Mouse (Mus musculus): ENCODE data around the gene Bmp4. TPM values are rescaled to one million over a fixed set of nuclear protein-coding genes. Genes with fewer than 3 reads are reported as not detected.

Gene Bmp4
- total and polyA plus RNA-seq, 2 experiments from 2014 or later: 6.3 to 17.9 TPM

DNA sequence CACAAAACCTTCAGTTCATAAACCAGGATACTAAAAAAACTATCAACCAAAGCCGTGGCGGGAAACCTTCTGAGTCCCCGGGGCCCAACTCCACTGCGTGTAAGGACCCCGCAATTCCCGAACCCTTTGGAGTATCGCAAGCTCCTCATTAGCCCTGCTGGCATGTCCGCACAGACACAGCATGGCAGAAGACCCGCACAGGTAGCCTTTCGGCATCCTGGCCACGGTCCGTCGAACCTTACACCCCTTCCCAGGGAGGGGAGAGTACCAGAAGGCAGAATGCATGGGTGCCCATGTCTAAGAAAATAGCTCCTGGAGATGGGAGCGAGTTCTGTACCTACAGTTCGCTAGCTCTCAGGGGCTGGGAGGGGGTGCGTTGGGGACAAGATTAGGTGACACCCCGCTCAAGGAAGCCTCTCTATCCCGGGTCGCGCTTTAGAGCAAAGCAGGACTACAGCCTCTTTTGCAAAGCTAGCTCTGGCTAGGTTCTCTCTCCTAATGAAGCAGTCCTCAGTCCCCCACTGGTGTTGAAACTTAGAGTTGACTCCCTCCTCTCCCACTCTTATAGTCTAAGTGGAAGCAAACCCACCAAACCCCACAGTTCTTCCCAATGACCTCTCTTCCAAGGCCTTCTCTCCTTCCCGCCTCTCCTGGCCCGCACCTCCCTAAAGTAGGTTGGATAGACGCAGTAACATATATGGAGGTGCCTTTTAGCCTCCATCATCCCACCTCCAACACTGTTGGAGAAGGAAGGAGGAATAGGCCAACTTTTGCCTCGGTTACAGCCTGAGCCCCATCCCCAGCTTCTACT, 826 bp downstream of the Bmp4 start:
- TF ChIP-seq EP300 (IDR thresholded peaks at IDR 0.05; ENCODE audit: low read depth): no peak
- TF ChIP-seq CTCF (IDR thresholded peaks at IDR 0.05; ENCODE audit: low read depth): no peak
- Histone ChIP-seq H3K4me3 (ENCODE audit: low read depth, low read length) (peak overlapping the region; percentile 61), H3K36me3 (replicated peaks; ENCODE audit: control insufficient read depth, insufficient read depth, low read length) (no peaks in the 10 kb centered on the region), H3K9ac (replicated peaks; ENCODE audit: low read depth, low read length) (no peak overlapping the region), H3K27me3 (ENCODE audit: control insufficient read depth, insufficient read depth, low read length) (peaks cover 44% of the 10 kb centered on the region), H3K4me1 (ENCODE audit: control insufficient read depth, insufficient read depth) (peaks cover 8% of the 10 kb centered on the region; the same call in 1 of the 2 replicates), H3K4me2 (ENCODE audit: low read depth, low read length) (peak overlapping the region; percentile 76), H3K27ac (ENCODE audit: low read depth) (no peak overlapping the region), H3K9me3 (replicated peaks; ENCODE audit: control insufficient read depth, low read length) (no peaks in the 10 kb centered on the region)
- 8% methylated on average over 24 of the region's 24 CpGs for WGBS
- DNase-seq (ENCODE audit: low spot score) (no peak), ATAC-seq (ENCODE audit: insufficient read depth, low read depth) (no peak)

DNA sequence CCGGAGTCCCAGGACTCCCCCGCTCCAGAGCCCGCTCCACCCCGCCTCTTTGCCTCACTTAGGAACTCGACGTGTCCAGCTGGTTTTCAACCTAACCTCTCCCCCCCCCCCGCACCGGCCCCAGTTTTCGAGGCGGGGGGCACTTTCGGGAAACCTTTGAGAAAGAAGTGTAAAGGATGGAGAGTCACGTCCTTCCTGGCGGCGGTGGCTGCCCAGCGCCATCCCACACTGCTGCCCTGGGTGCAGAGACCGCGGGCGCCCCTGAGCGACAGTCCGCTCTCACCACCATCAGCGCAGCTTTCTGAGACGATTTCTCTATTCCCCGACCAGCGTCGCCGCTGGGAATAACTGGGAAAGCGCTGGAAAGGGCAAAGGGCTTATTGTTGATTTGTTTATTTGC, 1.8 kb downstream of the Bmp4 start:
- H3K36me3 ChIP-seq (replicated peaks; ENCODE audit: control insufficient read depth, insufficient read depth, low read length): no peaks in the 10 kb centered on the region; the same call in 1 of the 2 replicates
- TF ChIP-seq CTCF (IDR thresholded peaks at IDR 0.05; ENCODE audit: low read depth) (peak; percentile 46), EP300 (IDR thresholded peaks at IDR 0.05; ENCODE audit: low read depth) (no peak)
- no peaks in the 10 kb centered on the region for H3K9me3 ChIP-seq (replicated peaks; ENCODE audit: control insufficient read depth, low read length)
- peaks cover 8% of the 10 kb centered on the region; the same call in 1 of the 2 replicates for H3K4me1 ChIP-seq (ENCODE audit: control insufficient read depth, insufficient read depth)
- H3K27ac ChIP-seq (ENCODE audit: low read depth): peak overlapping the region; percentile 75; the same call in 1 of the 2 replicates
- peaks cover 50% of the 10 kb centered on the region for H3K27me3 ChIP-seq (ENCODE audit: control insufficient read depth, insufficient read depth, low read length)
- under 1% methylated on average over 27 of the region's 27 CpGs for WGBS
- H3K9ac ChIP-seq (replicated peaks; ENCODE audit: low read depth, low read length): no peak overlapping the region
- DNase-seq (ENCODE audit: low spot score): peak; percentile 34
- 0 out of 2 replicates have a peak, but pooled peaks have one; percentile 34 for ATAC-seq (ENCODE audit: insufficient read depth, low read depth)
- peak overlapping the region; percentile 61 for H3K4me3 ChIP-seq (ENCODE audit: low read depth, low read length)
- peak overlapping the region; percentile 76 for H3K4me2 ChIP-seq (ENCODE audit: low read depth, low read length)

DNA sequence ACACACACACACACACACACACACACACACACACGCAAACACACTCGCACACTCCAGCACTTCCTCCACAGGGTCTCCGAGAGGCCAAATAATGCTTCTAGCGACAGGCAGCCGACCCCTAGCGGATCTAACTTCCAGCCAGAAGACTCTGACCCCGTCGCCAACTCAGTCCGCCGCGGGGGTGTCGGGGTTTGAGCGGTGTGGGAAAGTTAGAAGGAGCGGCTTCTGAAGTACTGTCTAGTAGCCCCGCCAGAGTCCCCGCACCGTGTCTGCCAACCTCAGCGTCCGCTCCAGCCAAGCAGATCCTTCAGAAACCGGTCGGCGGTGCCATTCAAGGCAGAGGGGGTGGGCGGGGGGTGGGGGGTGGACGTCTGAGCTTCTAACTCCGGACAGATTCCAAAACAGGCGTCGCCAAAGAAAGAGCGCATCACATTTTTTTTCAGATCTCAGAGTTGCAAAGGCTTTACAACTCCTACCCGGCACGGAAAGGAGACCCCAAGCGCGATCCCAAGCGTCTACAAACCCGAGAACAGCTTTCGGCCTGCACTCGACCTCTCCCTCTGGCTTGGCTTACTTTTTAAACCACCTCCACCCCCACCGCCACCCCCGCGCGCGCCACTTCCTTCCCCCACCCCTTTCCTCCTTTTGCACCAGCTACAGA, 2.5 kb downstream of the Bmp4 start:
- H3K9ac ChIP-seq (replicated peaks; ENCODE audit: low read depth, low read length): peak overlapping the region; percentile 46
- under 1% methylated on average over 41 of the region's 41 CpGs for WGBS
- H3K9me3 ChIP-seq (replicated peaks; ENCODE audit: control insufficient read depth, low read length): no peaks in the 10 kb centered on the region
- TF ChIP-seq CTCF (IDR thresholded peaks at IDR 0.05; ENCODE audit: low read depth) (no peak), EP300 (IDR thresholded peaks at IDR 0.05; ENCODE audit: low read depth) (no peak)
- peaks cover 50% of the 10 kb centered on the region for H3K27me3 ChIP-seq (ENCODE audit: control insufficient read depth, insufficient read depth, low read length)
- ATAC-seq (ENCODE audit: insufficient read depth, low read depth): peak; percentile 20
- H3K27ac ChIP-seq (ENCODE audit: low read depth): peak overlapping the region; percentile 75
- H3K4me3 ChIP-seq (ENCODE audit: low read depth, low read length): peak overlapping the region; percentile 61
- H3K4me1 ChIP-seq (ENCODE audit: control insufficient read depth, insufficient read depth): peaks cover 8% of the 10 kb centered on the region; the same call in 1 of the 2 replicates
- no peaks in the 10 kb centered on the region; the same call in 1 of the 2 replicates for H3K36me3 ChIP-seq (replicated peaks; ENCODE audit: control insufficient read depth, insufficient read depth, low read length)
- DNase-seq (ENCODE audit: low spot score): peak; percentile 54
- peak overlapping the region; percentile 76 for H3K4me2 ChIP-seq (ENCODE audit: low read depth, low read length)

DNA sequence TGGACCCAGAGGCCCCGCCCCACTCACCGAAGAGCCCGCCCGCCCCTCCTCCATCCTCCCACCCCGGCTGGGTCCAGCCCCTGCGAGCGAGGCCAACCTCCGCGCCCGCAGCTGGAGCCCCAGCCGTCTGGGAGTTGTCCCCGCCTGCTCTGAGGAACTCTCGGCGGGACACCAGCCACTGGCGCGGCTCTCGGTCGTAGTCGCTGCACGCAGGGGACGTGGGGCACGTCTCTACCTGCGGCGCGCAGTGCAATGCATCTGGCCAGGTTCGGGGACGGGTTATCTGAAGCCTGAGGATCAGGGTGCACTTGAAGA, 3.2 kb downstream of the Bmp4 start:
- ATAC-seq (ENCODE audit: insufficient read depth, low read depth) (peak; percentile 86), DNase-seq (ENCODE audit: low spot score) (peak; percentile 88)
- Histone ChIP-seq H3K27ac (ENCODE audit: low read depth) (peak overlapping the region; percentile 75), H3K4me1 (ENCODE audit: control insufficient read depth, insufficient read depth) (peaks cover 8% of the 10 kb centered on the region; the same call in 1 of the 2 replicates), H3K4me3 (ENCODE audit: low read depth, low read length) (peak overlapping the region; percentile 61), H3K4me2 (ENCODE audit: low read depth, low read length) (peak overlapping the region; percentile 76), H3K9ac (replicated peaks; ENCODE audit: low read depth, low read length) (peak overlapping the region; percentile 46; the same call in 1 of the 2 replicates), H3K9me3 (replicated peaks; ENCODE audit: control insufficient read depth, low read length) (no peaks in the 10 kb centered on the region), H3K36me3 (replicated peaks; ENCODE audit: control insufficient read depth, insufficient read depth, low read length) (peaks cover 2% of the 10 kb centered on the region; the same call in 1 of the 2 replicates), H3K27me3 (ENCODE audit: control insufficient read depth, insufficient read depth, low read length) (peaks cover 50% of the 10 kb centered on the region)
- TF ChIP-seq EP300 (IDR thresholded peaks at IDR 0.05; ENCODE audit: low read depth) (no peak), CTCF (IDR thresholded peaks at IDR 0.05; ENCODE audit: low read depth) (no peak)
- 0% methylated on average over 23 of the region's 27 CpGs for WGBS

DNA sequence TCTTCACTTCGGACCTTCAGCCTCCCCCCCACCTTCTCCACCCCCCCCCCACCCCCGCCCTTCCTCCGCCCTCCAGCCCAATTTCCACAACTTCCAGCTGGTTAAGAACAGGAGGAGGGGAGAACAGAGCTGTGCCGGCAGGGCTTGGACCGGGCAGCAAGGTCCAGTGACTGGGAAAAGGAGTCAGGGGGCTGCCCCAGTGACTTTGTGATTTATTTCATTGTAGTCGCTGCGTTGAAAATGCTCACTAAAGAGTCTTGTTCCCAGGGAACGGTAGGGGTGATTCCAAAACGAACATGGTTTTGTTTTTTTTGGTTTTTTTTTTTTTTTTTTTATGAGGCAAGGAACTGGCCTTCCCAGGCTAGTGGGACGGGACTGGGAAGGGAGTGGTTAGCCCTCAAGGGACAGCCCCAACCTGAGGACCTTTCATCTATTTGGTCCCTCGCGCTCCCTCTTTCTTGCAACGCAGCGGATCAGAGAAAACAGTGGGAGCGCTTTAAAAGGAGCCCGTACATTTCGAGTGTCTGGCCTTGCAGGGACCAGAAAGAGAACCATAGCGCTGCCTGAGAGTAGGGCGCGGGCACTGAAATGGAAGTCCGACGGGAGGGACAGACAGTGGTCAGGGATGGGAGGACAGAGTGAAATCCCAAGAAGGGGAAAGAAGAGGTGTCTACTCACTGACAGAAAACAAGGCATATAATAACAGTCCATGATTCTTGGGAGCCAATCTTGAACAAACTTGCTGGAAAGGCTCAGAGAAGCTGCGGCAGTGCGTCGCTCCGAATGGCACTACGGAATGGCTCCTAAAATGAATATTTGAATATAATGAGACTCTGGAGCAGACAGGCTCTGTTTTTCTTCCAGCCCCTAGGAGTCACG, 3.8 kb downstream of the Bmp4 start:
- 0 out of 2 replicates have a peak overlapping the region, but pooled peaks have one; percentile 8 for H3K27ac ChIP-seq (ENCODE audit: low read depth)
- H3K27me3 ChIP-seq (ENCODE audit: control insufficient read depth, insufficient read depth, low read length): peaks cover 48% of the 10 kb centered on the region
- DNase-seq (ENCODE audit: low spot score) (peak; percentile 16), ATAC-seq (ENCODE audit: insufficient read depth, low read depth) (no peak)
- no peak for TF ChIP-seq EP300 (IDR thresholded peaks at IDR 0.05; ENCODE audit: low read depth)
- TF ChIP-seq CTCF (IDR thresholded peaks at IDR 0.05; ENCODE audit: low read depth): no peak
- H3K9ac ChIP-seq (replicated peaks; ENCODE audit: low read depth, low read length): peak overlapping the region; percentile 39
- no peaks in the 10 kb centered on the region for H3K9me3 ChIP-seq (replicated peaks; ENCODE audit: control insufficient read depth, low read length)
- peak overlapping the region; percentile 61 for H3K4me3 ChIP-seq (ENCODE audit: low read depth, low read length)
- peaks cover 4% of the 10 kb centered on the region; the same call in 1 of the 2 replicates for H3K36me3 ChIP-seq (replicated peaks; ENCODE audit: control insufficient read depth, insufficient read depth, low read length)
- H3K4me2 ChIP-seq (ENCODE audit: low read depth, low read length): peak overlapping the region; percentile 76
- WGBS: 0% methylated on average over 28 of the region's 28 CpGs
- H3K4me1 ChIP-seq (ENCODE audit: control insufficient read depth, insufficient read depth): peaks cover 8% of the 10 kb centered on the region; the same call in 1 of the 2 replicates

Measured in heart, postnatal 0 days (tissue).